Mouse (Mus musculus) E14TG2a.4 (cell line): ENCODE measurements around the gene Gucy2e.

Experiments
- H3K27me3 ChIP-seq: 2 replicates; pipeline ENCODE4 v1.6.1; 2014; ENCODE audit warnings: low read length, control low read depth; ENCODE audit not compliant: insufficient read depth
- H3K36me3 ChIP-seq: 2 replicates; pipeline ENCODE4 v1.6.1; 2014; ENCODE audit warnings: low read length, control low read depth; ENCODE audit not compliant: insufficient read depth
- H3K4me1 ChIP-seq: replicated peaks from 2 replicates; pipeline ENCODE4 v1.6.1; 2014; ENCODE audit warnings: low read depth, low read length, control low read depth
- H3K4me3 ChIP-seq: replicated peaks from 2 replicates; pipeline ENCODE4 v1.5.1; 2014; ENCODE audit warnings: mild to moderate bottlenecking, low read length
- H3K9me3 ChIP-seq: 2 replicates; pipeline ENCODE4 v1.6.1; 2014; ENCODE audit warnings: low read length, control low read depth
- CTCF ChIP-seq: conservative IDR thresholded peaks from 2 replicates; pipeline ENCODE4 v1.5.1; 2014; ENCODE audit warnings: low read length
- NANOG ChIP-seq: IDR thresholded peaks from 2 replicates; pipeline ENCODE4 v1.6.1; 2014; ENCODE audit warnings: borderline replicate concordance, low read length, mixed read lengths
- POU5F1 ChIP-seq: IDR thresholded peaks from 2 replicates; pipeline ENCODE4 v1.6.1; 2014; ENCODE audit warnings: low read length, borderline replicate concordance

Gucy2e gene

GRCm38 (mm10) chr11:69230420-69230819, 6.4 kb downstream of the Gucy2e start:
- no peaks in the 10 kb centered on the region for H3K9me3 ChIP-seq
- H3K4me3 ChIP-seq = no peak overlapping the region
- H3K4me1 ChIP-seq = peaks cover 36% of the 10 kb centered on the region
- peaks cover 84% of the 10 kb centered on the region for H3K27me3 ChIP-seq
- no peaks in the 10 kb centered on the region for H3K36me3 ChIP-seq
- TF ChIP-seq CTCF (0 out of 2 replicates have a peak, but pooled peaks have one; percentile 8), NANOG (no peak)

- H3K27me3 ChIP-seq = peaks cover 69% of the 10 kb centered on the region
- no peaks in the 10 kb centered on the region for H3K9me3 ChIP-seq
- H3K4me1 ChIP-seq = peaks cover 28% of the 10 kb centered on the region
- H3K4me3 ChIP-seq = no peak overlapping the region
- no peaks in the 10 kb centered on the region for H3K36me3 ChIP-seq
- no peak for TF ChIP-seq NANOG
Measured at GRCm38 (mm10) chr11:69225715-69226114, 11.1 kb downstream of the Gucy2e start.

- H3K36me3 ChIP-seq = no peaks in the 10 kb centered on the region
- peaks cover 54% of the 10 kb centered on the region for H3K27me3 ChIP-seq
- no peaks in the 10 kb centered on the region for H3K9me3 ChIP-seq
- peaks cover 25% of the 10 kb centered on the region for H3K4me1 ChIP-seq
- TF ChIP-seq NANOG (no peak), CTCF (no peak), POU5F1 (no peak)
- no peak overlapping the region for H3K4me3 ChIP-seq
Measured at GRCm38 (mm10) chr11:69223101-69223500, 13.7 kb downstream of the Gucy2e start.

- no peak overlapping the region for H3K4me3 ChIP-seq
- H3K36me3 ChIP-seq = no peaks in the 10 kb centered on the region
- H3K4me1 ChIP-seq = peaks cover 21% of the 10 kb centered on the region
- peaks cover 36% of the 10 kb centered on the region for H3K27me3 ChIP-seq
- H3K9me3 ChIP-seq = no peaks in the 10 kb centered on the region
- no peak for TF ChIP-seq CTCF
- TF ChIP-seq POU5F1 = no peak
- no peak for TF ChIP-seq NANOG
Measured at GRCm38 (mm10) chr11:69221070-69221469, 15.8 kb downstream of the Gucy2e start.

GRCm38 (mm10) chr11:69218661-69219060, 18.2 kb downstream of the Gucy2e start:
- Histone ChIP-seq H3K36me3 (no peaks in the 10 kb centered on the region), H3K27me3 (peaks cover 20% of the 10 kb centered on the region), H3K4me3 (no peak overlapping the region), H3K4me1 (peaks cover 13% of the 10 kb centered on the region), H3K9me3 (no peaks in the 10 kb centered on the region)
- no peak for TF ChIP-seq CTCF
- no peak for TF ChIP-seq NANOG
- TF ChIP-seq POU5F1 = no peak

GRCm38 (mm10) chr11:69217411-69217810, 19.4 kb downstream of the Gucy2e start:
- Histone ChIP-seq H3K4me3 (no peak overlapping the region), H3K4me1 (peaks cover 6% of the 10 kb centered on the region), H3K9me3 (no peaks in the 10 kb centered on the region), H3K36me3 (no peaks in the 10 kb centered on the region), H3K27me3 (peaks cover 11% of the 10 kb centered on the region; the same call in 1 of the 2 replicates)
- TF ChIP-seq NANOG = no peak
- TF ChIP-seq POU5F1 = no peak
- TF ChIP-seq CTCF = no peak

- Histone ChIP-seq H3K9me3 (no peaks in the 10 kb centered on the region), H3K4me3 (peak overlapping the region; percentile 24; the same call in 1 of the 2 replicates), H3K4me1 (no peaks in the 10 kb centered on the region), H3K27me3 (no peaks in the 10 kb centered on the region), H3K36me3 (no peaks in the 10 kb centered on the region)
- TF ChIP-seq POU5F1 (no peak), NANOG (no peak), CTCF (no peak)
Measured at GRCm38 (mm10) chr11:69211431-69211830, 25.4 kb downstream of the Gucy2e start.

- Histone ChIP-seq H3K27me3 (peaks cover 20% of the 10 kb centered on the region), H3K4me3 (no peak overlapping the region)
- TF ChIP-seq NANOG (no peak), CTCF (no peak)
Measured at GRCm38 (mm10) chr11:69202469-69203230, 34.2 kb downstream of the Gucy2e start.

GRCm38 (mm10) chr11:69200231-69200630, 36.6 kb downstream of the Gucy2e start:
- TF ChIP-seq NANOG (no peak), CTCF (no peak), POU5F1 (no peak)

More at GRCm38 (mm10) chr11:69202469-69203230, 34.2 kb downstream of the Gucy2e start:
- Histone ChIP-seq H3K4me1 (peaks cover 2% of the 10 kb centered on the region), H3K9me3 (no peaks in the 10 kb centered on the region), H3K36me3 (no peaks in the 10 kb centered on the region)

More at GRCm38 (mm10) chr11:69200231-69200630, 36.6 kb downstream of the Gucy2e start:
- H3K4me1 ChIP-seq = peaks cover 11% of the 10 kb centered on the region
- peaks cover 34% of the 10 kb centered on the region for H3K27me3 ChIP-seq
- H3K4me3 ChIP-seq = no peak overlapping the region
- no peaks in the 10 kb centered on the region for H3K9me3 ChIP-seq
- no peaks in the 10 kb centered on the region for H3K36me3 ChIP-seq
